Mouse (Mus musculus): ENCODE measurements around the gene Cyp4f18.
"Not testable (repeated sequence)": the region's sequence is repeated elsewhere in the genome, so short reads cannot be mapped to it uniquely, and the experiment has no call there.

Cyp4f18 gene

DNA sequence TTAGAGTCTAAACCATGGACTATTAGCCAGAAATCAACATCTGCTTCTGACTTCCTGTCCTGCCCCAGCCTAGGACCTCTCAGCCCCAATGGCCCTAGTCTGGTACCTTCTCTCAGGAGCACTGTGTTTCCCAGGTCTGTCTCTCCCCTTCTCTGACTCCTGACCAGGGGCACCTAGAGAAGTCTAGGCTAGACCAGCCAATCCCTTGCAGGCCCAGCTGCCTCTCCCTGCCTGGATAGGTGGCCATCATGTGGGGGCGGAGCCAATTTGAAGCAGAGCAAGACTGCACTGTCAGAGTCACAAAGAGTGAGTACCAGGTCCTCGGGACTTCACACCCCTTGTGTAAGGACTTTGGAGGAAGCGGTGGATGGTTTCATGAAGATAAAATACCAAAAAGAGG lies at the start of gene Cyp4f18:
Cyp4f18 (minus strand) TSS at position 154 of the 400 bp plus-strand sequence.
- in situ Hi-C loops (cut with MseI, MboI): loop anchor here (10.0 to 25.0 kb wide), 3 partner anchors 195 to 872 kb away; no protein-coding TSS in a partner anchor

DNA sequence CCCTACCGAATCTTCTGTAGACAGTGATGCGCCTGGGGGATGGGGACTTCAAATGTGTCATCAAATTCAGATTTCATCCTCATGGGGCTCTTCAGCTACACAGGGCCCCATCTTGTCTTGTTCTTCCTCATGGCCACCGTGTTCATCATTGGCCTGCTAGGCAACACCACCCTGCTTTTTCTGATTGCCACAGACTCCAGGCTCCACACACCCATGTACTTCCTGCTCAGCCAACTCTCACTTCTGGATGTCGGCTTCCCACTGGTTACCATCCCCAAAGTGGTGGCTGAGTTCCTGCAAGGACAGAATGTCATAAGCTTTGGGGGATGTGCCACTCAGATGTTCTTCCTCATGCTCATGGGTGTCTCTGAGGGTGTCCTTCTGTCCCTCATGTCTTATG lies 48.2 kb upstream of the Cyp4f18 start:
- in situ Hi-C loops (cut with MseI, MboI): not testable (repeated sequence)

DNA sequence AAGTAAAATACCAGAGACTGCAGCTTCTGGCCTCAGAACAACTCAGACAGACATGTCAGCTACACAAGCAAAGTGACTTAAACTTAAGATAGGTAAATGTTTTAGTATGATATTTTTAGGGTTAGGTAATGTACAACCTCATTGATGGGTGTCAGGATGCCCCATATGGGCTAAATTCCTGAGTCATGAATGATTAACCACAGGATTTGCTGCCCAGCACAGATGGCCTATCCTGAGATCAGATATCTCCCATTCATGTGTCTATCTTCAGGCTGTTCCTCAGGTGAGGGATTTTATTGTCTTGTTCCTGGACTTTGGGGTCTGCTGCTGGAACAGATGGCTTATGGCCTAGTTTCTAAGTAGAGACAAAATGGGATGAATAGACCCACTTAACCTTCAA lies 45.2 kb upstream of the Cyp4f18 start:
- in situ Hi-C loops (cut with MseI, MboI): not testable (repeated sequence)

DNA sequence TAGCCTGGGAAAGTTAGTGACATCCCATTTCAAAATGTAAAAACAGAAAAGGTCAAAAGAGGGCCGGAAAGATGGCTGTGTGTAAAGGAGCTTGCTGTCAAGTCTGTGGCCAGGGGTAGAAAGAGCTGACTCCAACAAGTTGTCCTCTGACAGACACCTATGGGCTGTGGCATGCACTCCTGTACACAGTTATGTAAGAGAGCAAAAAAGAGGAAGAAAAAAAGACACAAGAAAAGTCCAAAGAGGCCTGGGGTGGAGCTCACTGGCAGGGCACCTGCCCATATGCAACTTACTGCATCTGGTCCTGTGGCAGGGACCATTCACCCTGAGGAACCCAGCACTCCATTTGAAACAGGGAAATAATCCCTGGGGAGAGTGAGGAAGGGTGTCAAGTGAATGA lies 33.1 kb upstream of the Cyp4f18 start:
- in situ Hi-C loops (cut with MseI, MboI): no loop called here

DNA sequence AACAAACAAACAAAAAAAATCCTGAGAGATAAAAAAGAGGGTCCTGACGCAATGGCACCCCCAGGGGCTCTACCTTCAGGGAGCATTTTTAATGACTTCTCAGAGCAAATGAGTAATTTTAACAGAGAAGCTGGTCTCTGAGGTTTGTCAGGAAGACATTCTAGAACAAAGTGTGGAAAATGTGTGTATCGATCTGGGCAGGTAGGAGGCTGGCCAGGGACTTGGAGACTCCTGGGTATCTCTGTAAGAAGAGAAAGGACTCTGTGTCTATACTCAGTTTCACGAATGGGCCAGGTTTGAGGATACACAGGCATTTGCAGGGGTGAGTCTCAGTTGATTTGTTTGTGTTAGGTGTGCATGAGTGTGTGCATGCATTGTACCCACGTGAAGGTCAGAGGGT lies 31.5 kb upstream of the Cyp4f18 start, which contains the start of gene Olfr372:
Olfr372 (plus strand) TSS at position 301 of the 400 bp plus-strand sequence.
- in situ Hi-C loops (cut with MseI, MboI): not testable (repeated sequence)

DNA sequence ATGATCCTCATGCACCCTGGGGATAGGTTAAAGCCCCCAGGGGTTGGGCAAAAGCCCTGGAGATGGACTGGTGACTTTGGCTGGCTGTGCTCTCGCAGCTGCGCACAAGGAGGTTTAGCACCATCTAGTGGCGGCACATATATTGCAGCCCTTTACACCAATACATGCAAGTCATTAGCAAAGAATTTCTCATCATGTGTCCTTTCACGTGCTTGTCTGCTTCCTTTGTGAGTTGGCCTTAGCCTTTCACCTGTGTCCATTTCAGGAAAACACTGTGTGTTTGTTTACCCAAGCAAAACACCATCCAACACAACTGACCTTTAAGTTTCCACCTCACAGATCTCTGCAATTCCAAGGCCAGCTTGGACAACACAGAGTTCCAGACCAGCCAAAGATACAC lies 23.5 kb upstream of the Cyp4f18 start:
- in situ Hi-C loops (cut with MseI, MboI): not testable (repeated sequence)

DNA sequence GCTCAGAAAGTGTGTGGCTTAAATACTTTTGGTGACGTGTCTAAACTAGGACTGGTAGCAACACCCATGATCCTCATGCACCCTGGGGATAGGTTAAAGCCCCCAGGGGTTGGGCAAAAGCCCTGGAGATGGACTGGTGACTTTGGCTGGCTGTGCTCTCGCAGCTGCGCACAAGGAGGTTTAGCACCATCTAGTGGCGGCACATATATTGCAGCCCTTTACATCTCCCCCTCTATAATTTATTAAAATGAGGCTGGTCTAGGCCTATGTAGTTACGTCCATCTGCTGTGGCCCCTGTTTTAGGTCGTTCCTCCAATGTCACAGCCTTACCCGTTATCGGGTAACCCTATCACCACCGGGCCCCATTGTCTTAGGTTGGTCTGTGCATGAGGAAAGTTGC lies 15.5 kb upstream of the Cyp4f18 start:
- in situ Hi-C loops (cut with MseI, MboI): loop anchor here (25.0 kb wide), 2 partner anchors 263 to 888 kb away; no protein-coding TSS in a partner anchor

DNA sequence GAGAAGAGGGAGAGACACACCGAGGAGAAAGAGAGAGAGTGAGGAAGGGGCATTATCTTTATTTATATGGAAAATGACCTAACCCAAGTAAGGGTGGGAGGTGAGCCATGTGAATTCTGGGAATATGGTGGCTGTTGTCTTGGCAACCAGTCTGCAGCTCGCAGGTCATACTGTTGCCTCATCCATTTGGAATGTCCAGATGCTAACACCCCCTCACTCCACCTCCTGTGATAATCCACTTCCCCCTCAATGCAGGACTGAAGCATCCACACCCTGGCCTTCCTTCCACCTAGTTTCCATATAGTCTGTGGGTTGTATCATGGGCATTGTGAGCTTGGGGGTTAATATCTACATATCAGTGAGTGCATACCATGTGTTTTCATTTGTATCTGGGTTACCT lies 10.4 kb upstream of the Cyp4f18 start:
- in situ Hi-C loops (cut with MseI, MboI): loop anchor here (25.0 kb wide), 2 partner anchors 258 to 883 kb away; no protein-coding TSS in a partner anchor

DNA sequence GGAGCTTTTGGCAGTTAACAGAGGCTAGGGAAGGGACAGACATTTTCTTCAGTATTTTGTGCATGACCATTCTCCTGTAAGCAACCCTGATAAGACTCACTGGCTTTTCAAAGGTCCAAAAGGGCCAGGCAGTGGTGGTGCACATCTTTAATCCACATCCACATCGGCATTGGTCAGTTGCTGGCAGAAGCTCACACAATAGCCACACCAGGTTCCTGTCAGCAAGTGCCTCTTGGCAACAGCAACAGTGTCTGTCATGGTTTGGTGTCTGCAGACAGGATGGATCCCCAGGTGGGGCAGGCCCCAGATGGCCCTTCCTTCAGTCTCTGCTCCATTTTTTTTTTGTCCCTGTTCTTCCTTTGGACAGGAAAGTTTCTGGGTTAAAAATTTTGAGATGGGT lies 9.6 kb upstream of the Cyp4f18 start:
- in situ Hi-C loops (cut with MseI, MboI): loop anchor here (25.0 kb wide), 2 partner anchors 257 to 882 kb away; no protein-coding TSS in a partner anchor

DNA sequence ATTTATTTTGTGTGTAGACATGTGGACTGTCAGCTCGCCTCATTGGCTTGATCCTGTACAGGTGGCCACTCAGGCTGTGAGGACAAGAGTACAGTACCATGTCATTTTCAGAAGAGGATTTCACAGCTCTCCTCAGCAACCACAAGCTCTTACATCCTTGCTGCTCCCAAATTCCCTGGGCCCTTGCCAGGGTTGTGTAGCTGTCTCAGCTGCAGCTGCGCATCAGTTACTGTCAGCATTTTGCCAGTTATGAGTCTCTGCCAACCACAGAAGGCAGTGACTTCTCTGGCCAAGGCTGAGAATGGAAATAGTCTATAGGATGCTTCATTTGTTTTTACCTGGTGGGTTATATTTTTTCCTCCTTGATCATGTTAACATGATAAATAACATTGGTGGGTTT lies 8.7 kb upstream of the Cyp4f18 start:
- in situ Hi-C loops (cut with MseI, MboI): loop anchor here (25.0 kb wide), 2 partner anchors 256 to 881 kb away; no protein-coding TSS in a partner anchor

DNA sequence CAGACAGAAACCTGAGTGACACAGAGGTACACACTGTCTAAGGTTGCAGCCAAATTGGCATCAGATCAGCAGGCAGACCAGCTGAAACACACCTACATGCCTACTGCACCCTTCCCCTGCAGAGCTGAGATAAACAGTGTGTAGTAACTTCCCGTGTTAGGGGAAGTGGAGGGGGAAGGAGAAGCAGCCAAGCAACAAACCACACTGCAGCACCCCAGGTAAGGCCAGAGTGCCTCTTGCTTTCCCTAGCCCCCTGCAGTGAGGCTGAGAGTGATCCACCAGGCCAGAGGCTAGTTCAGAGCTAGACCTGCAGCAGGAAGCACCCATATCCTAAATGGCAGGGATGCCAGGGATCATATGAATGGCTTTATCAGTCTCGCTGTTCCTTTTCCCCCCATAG lies 7.9 kb upstream of the Cyp4f18 start:
- in situ Hi-C loops (cut with MseI, MboI): loop anchor here (25.0 kb wide), 2 partner anchors 255 to 880 kb away; no protein-coding TSS in a partner anchor

DNA sequence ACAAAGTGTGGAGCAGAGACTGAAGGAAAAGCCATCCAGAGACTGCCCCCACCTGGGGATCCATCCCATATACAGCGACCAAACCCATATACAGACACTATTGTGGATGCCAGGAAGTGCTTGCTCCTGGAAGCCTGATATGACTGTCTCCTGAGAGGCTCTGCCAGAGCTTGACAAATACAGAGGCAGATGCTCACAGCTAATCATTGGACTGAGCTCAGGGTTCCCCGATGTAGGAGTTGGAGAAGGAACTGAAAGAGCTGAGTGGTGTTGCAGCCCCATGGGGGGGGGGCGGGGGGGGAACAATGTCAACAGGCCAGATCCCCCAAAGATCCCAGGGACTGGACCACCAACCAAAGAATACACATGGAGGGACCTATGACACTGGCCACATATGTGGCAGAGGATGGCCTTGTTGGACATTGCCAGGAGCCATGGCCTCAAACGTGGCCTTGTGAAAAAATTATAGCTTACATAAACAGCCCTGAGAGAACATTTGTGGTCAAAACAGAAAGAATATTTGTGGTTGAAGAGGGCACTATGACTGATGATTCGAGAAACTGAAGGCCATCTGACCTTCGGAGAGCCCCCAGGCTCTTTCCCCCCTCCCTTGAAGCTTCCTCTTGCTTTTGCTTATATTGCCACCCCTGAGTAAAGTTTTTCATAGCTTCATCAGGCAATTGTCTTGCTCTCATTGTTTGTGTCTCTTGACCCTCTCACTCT lies 4.2 kb upstream of the Cyp4f18 start:
- in situ Hi-C loops (cut with MseI, MboI): loop anchor here (5.0 to 25.0 kb wide), 3 partner anchors 79 to 876 kb away; no protein-coding TSS in a partner anchor

DNA sequence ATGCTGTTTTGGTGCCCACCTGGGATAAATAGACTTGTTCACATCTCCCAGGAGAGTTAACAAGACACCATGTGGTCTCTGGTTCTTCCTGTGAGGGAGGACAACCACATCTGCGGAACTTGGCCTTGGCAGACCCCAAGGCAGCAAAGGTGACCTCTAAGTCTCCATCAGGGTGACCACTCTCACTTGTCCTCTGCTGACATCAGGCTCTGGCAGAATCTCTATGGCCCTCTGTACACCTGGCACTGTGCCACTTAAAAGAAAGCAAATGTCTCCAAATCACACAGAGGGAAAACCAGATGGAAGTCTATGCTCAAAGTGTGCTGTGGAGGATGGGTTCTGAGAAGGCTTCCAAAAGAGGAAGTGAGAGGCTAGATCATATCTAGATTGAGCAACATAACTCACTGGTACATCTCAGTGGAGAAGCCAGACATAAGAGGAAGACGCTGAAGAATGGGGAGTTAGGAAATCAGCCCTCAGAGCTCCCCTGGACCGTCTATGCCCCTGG lies 1.2 kb downstream of the Cyp4f18 start:
- in situ Hi-C loops (cut with MseI, MboI): loop anchor here (10.0 to 25.0 kb wide), 3 partner anchors 197 to 871 kb away; no protein-coding TSS in a partner anchor

DNA sequence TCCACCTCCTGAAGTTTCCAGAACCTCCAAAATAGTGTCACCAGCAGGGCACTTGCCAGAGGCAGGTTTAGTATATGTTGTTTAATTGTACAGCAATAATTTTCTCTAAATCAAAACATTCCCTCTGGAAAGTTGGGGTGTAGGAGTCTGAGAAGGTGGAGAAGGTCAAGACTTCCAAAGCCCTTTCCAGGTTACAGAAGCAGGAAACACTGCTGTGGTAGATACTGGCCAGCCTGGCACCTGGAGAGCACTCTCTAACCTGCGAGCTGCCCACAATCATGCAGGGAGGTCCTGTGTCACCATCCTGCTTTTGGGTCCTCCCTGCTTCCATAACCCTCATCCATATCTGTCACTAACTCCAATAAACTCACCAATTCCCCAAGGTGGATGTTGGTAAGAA lies 2.7 kb downstream of the Cyp4f18 start:
- in situ Hi-C loops (cut with MseI, MboI): loop anchor here (10.0 to 25.0 kb wide), 3 partner anchors 198 to 869 kb away; no protein-coding TSS in a partner anchor

DNA sequence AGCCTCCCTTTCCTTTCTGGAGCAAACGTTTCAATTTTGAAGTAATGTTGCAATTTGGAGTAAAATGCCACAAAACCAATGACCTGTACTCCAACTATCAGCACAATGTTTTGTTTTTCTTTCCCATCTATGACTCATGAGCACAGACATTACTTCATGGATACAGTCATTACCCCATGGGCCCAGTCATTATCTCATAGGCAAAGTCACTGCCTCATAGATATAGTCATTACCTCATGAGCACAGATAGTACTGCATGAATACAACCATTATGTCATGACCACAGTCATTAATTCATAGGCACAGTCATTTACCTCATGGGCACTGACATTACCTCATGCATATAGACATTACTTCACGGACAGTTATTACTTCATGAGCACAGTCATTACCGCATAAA lies 3.5 kb downstream of the Cyp4f18 start:
- in situ Hi-C loops (cut with MseI, MboI): loop anchor here (10.0 to 25.0 kb wide), 3 partner anchors 199 to 869 kb away; no protein-coding TSS in a partner anchor

DNA sequence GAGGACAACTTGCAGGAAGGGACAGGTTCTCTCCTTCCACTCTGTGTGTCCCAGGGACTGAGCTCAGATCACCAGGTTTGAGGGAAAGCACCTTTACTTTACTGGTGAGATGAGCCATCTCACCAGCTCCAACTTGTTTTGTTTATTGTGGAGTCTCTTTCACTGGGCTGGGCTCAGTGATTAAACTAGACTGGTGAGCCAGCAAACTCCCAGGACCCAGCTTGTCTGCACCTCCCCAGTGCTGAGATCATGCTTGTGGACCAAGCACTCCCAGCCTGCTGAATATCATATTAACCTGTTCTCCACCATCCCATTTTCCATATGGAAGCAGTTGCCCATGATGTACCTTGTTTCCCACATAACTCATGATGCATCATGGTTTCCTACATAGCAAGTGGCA lies 6.5 kb downstream of the Cyp4f18 start:
- in situ Hi-C loops (cut with MseI, MboI): loop anchor here (10.0 to 25.0 kb wide), 3 partner anchors 202 to 866 kb away; no protein-coding TSS in a partner anchor

DNA sequence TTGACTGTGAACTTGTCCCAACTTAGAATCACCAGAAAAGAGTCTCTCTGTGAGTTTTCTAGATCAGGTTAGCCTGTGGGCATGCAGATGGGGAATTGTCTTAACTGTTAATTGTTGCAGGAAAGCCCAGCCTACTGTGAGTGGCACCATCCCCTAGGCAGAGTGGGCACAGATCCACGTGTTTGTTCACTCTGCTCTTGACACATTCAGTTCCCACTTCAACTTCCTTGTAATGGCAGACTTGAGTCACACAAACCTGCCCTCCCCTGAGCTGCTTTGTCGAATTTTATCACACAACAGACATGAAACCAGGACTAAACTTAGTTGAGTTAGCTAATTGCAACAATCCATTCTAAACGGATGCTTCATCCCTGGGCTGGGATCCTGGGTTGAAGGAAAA lies 9.2 kb downstream of the Cyp4f18 start:
- in situ Hi-C loops (cut with MseI, MboI): loop anchor here (10.0 to 25.0 kb wide), 3 partner anchors 205 to 863 kb away; no protein-coding TSS in a partner anchor

DNA sequence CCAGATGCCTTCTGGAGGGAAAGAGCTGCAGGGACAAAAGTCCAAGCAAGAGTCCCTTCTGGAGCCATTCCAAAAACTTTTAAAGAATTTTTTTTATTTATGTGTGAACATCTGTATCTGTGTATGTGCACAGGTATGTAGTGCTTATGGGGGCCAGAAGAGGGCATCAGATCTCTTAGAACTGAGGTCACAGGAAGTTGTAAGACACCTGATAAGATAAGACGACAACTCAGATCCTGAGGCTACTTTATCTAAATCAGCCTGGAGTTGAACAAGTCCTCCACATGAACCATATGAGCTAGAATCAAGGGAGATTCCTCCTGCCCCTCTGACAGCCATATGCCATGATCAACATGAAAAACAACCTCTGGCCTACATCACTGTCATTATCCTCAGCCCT lies 10.0 kb downstream of the Cyp4f18 start:
- in situ Hi-C loops (cut with MseI, MboI): no loop called here

DNA sequence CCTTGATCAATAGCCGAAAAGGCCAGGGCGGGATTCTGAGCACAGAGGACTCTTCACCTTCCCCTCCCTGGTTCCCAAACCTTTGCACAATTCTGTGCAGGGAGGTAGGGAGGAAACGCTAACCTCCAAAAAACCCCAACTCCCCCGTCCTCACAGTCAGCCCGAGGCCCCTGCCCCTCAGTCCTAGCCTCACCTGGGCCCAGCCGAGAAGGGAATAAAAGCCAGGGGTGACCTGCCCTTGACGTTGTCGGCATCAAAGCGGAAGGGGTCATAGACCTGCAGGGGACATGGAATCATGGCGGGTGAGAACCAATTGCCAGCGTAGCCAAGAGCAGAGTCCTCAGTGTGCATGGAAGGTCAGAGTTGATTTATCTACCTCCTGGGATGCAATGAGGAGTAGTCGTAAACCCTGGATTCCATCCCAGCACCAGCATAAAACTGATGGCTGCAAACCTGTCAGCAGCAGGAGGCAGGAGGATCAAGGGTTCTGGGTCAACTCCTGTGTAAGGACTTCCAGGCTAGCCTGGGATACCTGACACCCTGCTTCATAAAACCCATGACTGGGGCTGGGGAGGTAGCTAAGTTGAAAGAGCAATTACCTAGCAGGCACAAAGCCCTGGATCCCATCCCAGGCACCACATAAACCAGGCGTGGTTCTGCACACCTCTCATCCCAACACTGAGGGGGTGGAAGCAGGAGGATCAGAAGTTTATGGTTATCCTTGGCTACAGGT lies 20.4 kb downstream of the Cyp4f18 start:
- in situ Hi-C loops (cut with MseI, MboI): no loop called here

DNA sequence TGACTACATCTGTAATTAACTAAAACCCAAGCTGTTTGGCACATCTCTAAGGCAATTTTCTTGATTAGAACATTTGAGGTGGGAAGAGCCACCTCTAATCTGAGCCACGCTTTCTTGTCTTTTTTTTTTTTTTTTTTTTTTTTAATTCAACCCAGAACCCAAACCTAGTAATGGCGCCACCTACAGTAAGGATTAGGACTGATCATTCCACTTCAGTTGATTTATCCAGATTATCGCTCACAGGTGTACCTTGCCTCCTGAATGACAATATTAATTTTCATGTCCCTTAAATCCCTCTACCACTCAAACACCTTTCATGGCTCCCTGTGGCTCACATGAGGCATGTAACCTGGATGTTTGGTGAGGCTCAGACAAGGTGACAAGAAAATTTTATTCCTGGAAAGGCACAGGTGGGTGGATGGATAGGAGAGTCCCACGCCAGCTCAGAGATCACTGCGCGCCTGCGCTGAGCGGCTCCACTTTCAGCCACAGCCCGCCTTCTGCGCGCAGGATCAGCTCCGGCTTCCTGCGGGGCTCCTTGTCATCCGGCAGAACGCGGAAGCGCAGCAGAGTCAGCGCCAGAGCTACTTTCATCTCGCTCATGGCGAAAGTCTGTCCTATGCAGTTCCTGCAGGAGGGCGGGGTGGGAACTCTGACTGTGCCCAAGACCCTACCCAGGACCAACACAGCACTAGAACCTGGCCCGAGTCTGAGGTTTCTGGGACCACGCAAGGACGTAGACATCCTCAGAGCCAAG lies 21.1 kb downstream of the Cyp4f18 start:
- in situ Hi-C loops (cut with MseI, MboI): no loop called here

DNA sequence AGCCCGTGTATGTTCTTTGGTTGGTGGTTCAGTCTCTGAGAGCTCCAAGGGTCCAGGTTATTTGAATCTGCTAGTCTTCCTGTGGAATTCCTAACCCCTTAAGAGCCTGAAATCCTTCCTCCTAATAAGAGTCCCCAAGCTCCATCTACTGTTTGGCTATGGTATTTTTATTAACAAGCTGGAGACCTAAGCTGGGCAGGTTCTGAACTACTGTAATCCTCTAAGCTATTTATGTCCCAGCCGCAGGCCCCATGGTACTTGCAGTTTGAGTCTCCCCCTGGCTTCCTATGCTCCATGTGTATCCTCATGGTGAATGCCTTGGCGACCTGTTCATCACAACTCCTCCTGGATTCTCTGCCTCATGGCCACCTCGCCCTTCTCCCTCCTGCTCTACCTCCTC lies 24.8 kb downstream of the Cyp4f18 start:
- in situ Hi-C loops (cut with MseI, MboI): no loop called here
